Mouse (Mus musculus) thymus, adult 2 months (tissue): ENCODE results near the gene Gipc2. TPM values are rescaled to one million over a fixed set of nuclear protein-coding genes. Genes with fewer than 3 reads are reported as not detected.
A peak's percentile ranks its signal among the peaks of the same experiment; 100 is the strongest.

ENCODE experiments used
- DNase-seq: peaks from one replicate; pipeline ENCODE4 v3.0.0; 2021
- H3K27ac ChIP-seq: fragments of 200-500 bp; 2 replicates; pipeline ENCODE4 v1.5.1; 2012; ENCODE audit warnings: low read length, control low read depth; ENCODE audit not compliant: control insufficient read depth, insufficient read depth
- H3K27me3 ChIP-seq: fragments of 200-500 bp; 2 replicates; pipeline ENCODE4 v1.6.1; 2012; ENCODE audit warnings: mild to moderate bottlenecking, low read length, moderate library complexity, mixed read lengths; ENCODE audit not compliant: control insufficient read depth, insufficient read depth
- H3K36me3 ChIP-seq: fragments of 200-500 bp; 2 replicates; pipeline ENCODE4 v1.6.1; 2012; ENCODE audit warnings: mild to moderate bottlenecking, low read length, moderate library complexity; ENCODE audit not compliant: control insufficient read depth, insufficient read depth
- H3K4me1 ChIP-seq: fragments of 200-500 bp; replicated peaks from 2 replicates; pipeline ENCODE4 v1.6.1; 2012; ENCODE audit warnings: low read length; ENCODE audit not compliant: control insufficient read depth, insufficient read depth
- H3K4me3 ChIP-seq: fragments of 200-500 bp; 2 replicates; pipeline ENCODE4 v1.5.1; 2012; ENCODE audit warnings: mild to moderate bottlenecking, low read length, control low read depth, moderate library complexity; ENCODE audit not compliant: control insufficient read depth, insufficient read depth
- CTCF ChIP-seq: fragments of 200-500 bp; IDR thresholded peaks from 2 replicates; pipeline ENCODE4 v1.5.1; 2012; ENCODE audit warnings: mild to moderate bottlenecking, control low read depth, low read length, moderate library complexity, borderline replicate concordance; ENCODE audit not compliant: control insufficient read depth, poor library complexity, insufficient read depth; ENCODE audit errors: extremely low read depth
- POLR2A ChIP-seq: fragments of 200-500 bp; IDR thresholded peaks from 2 replicates; pipeline ENCODE4 v1.6.1; 2012; ENCODE audit warnings: mild to moderate bottlenecking, low read length, control low read depth, moderate library complexity; ENCODE audit not compliant: control insufficient read depth, poor library complexity, insufficient read depth; ENCODE audit errors: extremely low read depth
- WGBS: fragments of 180-500 bp; shearing (Covaris S2); methylation state at CpG from one replicate; pipeline ENCODE4 v1.1.7; 2018; 5-methylcytosine and 5-hydroxymethylcytosine counted together
- polyA plus RNA-seq: library from polyadenylated mRNA; depleted of rRNA; stranded (reverse); fragments of >200 nt; gene quantifications from 2 replicates; pipeline ENCODE4 v1.2.3, GENCODE M21; 2012

Gipc2 gene
- polyA plus RNA-seq, 1 experiment, result 4.0 TPM

DNA sequence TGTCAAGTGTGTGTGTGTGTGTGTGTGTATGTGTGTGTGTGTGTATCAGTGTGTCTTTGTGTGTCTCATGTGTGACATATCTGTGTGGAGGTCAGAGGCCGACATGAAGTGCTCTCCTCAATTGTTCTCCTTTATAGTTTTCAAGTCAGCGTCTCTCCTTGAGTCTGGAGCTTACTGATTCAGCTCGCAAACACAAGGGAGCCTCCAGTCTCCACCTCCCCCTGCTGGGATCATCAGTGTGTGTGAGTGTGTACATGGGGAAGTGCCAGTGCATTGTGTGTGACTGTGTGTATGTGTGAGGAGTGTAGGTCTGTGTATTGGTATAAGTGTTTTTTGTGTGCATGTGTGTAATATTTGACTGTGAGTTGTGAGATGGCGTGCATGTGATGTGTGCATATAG lies 62.6 kb downstream of the Gipc2 start:
- Histone ChIP-seq H3K36me3 (no peaks in the 10 kb centered on the region), H3K27me3 (peaks cover 5% of the 10 kb centered on the region; the same call in 1 of the 2 replicates), H3K4me1 (peaks cover 6% of the 10 kb centered on the region; the same call in 1 of the 2 replicates), H3K27ac (no peak overlapping the region), H3K4me3 (no peak overlapping the region)
- 97% methylated on average over 4 of the region's 4 CpGs for WGBS
- DNase-seq, result no peak
- TF ChIP-seq CTCF (no peak), POLR2A (no peak)

DNA sequence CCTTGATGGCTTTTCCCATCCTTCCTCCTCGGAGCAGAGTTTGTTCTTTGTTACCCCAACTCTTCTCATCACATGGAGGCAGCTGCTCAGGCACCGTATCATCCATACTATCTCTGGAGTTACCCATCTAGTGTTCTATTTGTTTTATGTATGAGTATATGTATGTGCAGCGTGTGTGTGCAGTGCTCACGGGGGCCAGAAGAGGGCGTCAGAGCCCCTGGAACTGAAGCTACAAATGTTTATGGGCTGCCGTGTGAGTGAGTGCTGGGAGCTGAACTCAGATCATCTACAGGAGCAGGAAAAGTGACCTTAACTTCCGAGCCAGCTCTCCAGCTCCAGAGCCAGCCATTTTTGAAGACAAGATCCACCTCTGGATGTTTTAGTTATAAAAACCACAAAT lies 64.6 kb downstream of the Gipc2 start:
- DNase-seq, result no peak
- no peaks in the 10 kb centered on the region for H3K36me3 ChIP-seq
- H3K27ac ChIP-seq, result no peak overlapping the region
- no peaks in the 10 kb centered on the region; the same call in 1 of the 2 replicates for H3K4me1 ChIP-seq
- H3K27me3 ChIP-seq, result peaks cover 5% of the 10 kb centered on the region; the same call in 1 of the 2 replicates
- 97% methylated on average over 7 of the region's 7 CpGs for WGBS
- H3K4me3 ChIP-seq, result no peak overlapping the region
- TF ChIP-seq CTCF, result no peak
- TF ChIP-seq POLR2A, result no peak

DNA sequence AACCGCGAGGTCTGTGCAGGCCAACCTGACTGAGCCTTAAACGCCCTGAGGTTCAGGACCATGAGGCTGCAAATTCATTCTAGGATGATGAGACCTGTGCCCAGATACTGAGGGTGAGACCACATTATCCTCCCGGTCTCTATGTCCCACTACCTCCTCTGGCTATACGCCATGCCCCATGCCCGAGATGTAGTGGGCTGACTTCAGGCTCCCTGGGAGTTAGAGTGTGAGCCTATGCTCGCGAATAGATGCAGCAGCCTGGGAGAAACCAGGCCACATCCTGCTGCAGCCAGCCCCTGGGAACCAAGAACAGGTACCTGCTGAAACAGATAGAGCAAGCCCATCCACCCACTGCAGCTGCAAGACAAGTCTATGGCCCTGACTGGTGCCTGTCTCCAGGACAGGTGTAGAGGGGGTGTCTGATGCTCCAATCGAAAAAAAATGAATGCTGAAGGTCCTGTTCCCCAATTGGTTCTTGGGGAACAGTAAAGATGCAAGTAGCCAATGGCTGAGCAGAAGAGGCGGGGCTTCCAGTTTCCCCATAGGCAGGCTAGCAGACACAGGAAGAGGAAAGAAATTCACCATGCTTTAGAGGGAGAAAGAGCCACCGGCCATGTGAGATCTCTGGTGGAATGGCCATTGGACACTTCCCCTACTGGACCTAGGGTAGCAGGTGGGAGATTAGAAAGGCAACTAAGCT lies 65.8 kb downstream of the Gipc2 start:
- no peak for DNase-seq
- Histone ChIP-seq H3K27ac (no peak overlapping the region), H3K27me3 (no peaks in the 10 kb centered on the region; the same call in 1 of the 2 replicates), H3K4me3 (no peak overlapping the region), H3K4me1 (no peaks in the 10 kb centered on the region), H3K36me3 (no peaks in the 10 kb centered on the region)
- no peak for TF ChIP-seq POLR2A
- TF ChIP-seq CTCF, result no peak
- 83% methylated on average over 11 of the region's 11 CpGs for WGBS

DNA sequence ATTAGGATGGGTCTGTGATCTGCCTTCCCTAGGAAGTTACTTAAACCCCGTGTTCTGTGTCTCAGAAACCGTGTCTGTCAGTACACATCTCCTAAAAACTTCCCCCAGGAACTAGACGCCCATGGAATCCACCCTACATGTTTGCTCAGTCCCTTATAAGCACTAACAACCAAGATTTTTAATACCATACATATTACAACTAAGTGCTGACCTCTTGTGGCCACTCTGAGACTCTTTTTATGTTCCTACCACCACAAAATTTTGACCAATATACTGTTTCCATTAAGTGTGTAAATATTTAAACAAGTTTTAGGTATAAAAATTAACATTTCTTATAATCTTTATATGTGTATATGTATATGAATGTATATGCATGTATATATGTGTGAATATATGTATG lies 71.0 kb downstream of the Gipc2 start:
- H3K36me3 ChIP-seq, result no peaks in the 10 kb centered on the region
- no peak for DNase-seq
- no peaks in the 10 kb centered on the region for H3K27me3 ChIP-seq
- H3K4me3 ChIP-seq, result no peak overlapping the region
- TF ChIP-seq CTCF (no peak), POLR2A (no peak)
- H3K4me1 ChIP-seq, result peaks cover 5% of the 10 kb centered on the region; the same call in 1 of the 2 replicates
- WGBS, result 8% methylated on average over 3 of the region's 3 CpGs
- H3K27ac ChIP-seq, result no peak overlapping the region

DNA sequence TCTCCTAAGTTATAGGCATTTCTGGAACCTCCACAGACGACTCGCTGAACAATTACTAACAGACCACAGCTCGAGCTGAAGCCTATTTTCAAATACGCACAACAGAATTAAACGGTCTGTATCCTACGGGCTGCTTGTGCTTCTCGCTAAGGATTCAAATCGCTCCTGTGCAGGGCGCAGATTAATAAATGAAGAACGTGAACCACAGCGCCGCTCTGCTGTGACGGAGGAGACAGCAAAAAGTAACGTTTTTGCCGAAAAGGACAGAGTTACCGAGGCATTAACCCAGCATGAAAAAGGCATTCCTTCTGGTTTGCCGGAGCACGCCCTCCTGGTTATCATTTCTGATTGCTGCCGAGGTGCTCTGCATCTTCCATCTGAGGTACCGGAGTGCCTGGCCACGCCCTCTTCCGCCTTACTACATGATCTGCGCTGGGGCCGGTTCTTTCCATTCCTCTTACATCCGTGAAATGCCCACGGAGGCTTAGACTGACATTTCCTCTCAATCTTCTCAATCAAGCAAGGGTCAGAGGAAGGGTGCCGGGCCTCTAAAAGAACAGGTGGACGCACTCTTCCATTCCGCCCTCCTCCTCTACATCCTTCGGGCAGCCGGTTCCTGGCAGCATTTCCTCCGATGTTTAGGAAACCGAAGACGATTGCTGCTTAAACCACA lies 73.5 kb downstream of the Gipc2 start:
- TF ChIP-seq POLR2A (no peak), CTCF (no peak)
- Histone ChIP-seq H3K36me3 (no peaks in the 10 kb centered on the region), H3K27ac (no peak overlapping the region), H3K4me1 (peaks cover 5% of the 10 kb centered on the region; the same call in 1 of the 2 replicates), H3K27me3 (no peaks in the 10 kb centered on the region), H3K4me3 (peak overlapping the region; percentile 14; the same call in 1 of the 2 replicates)
- peak; percentile 21 for DNase-seq
- 50% methylated on average over 34 of the region's 34 CpGs for WGBS

DNA sequence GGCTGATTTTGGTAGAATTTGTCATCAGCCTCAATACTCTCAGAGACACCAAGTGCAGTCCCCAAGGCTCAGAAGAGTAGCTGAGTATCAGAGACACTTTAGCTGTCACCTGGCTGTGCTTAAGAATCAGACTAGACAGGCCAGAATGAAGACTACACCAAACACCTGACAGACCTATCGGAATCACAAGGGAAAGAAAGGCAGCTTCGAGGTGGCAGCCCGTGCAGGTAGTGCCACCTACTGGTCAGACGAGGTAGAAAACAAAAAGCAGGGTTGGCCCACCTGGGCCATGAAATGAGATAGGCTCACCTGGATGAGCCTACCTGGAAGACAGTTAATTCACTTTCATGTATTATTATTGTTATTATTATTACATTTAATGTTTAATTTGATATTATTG lies 76.9 kb downstream of the Gipc2 start:
- DNase-seq, result peak; percentile 49

More for the DNA sequence above, 76.9 kb downstream of the Gipc2 start:
- Histone ChIP-seq H3K36me3 (no peaks in the 10 kb centered on the region), H3K4me3 (no peak overlapping the region), H3K27me3 (no peaks in the 10 kb centered on the region), H3K27ac (no peak overlapping the region), H3K4me1 (peaks cover 5% of the 10 kb centered on the region; the same call in 1 of the 2 replicates)
- 7% methylated on average over 4 of the region's 4 CpGs for WGBS
- TF ChIP-seq POLR2A, result no peak
- TF ChIP-seq CTCF, result peak; percentile 70; the same call in 1 of the 2 replicates
